Mouse (Mus musculus): Measurements from ENCODE around the gene Elp5. TPM values are rescaled to one million over a fixed set of nuclear protein-coding genes. Genes with fewer than 3 reads are reported as not detected.
A peak's percentile ranks its signal among the peaks of the same experiment; 100 is the strongest.

The Elp5 gene
- polyA plus RNA-seq, 1 experiment from 2014 or later = 169 TPM

DNA sequence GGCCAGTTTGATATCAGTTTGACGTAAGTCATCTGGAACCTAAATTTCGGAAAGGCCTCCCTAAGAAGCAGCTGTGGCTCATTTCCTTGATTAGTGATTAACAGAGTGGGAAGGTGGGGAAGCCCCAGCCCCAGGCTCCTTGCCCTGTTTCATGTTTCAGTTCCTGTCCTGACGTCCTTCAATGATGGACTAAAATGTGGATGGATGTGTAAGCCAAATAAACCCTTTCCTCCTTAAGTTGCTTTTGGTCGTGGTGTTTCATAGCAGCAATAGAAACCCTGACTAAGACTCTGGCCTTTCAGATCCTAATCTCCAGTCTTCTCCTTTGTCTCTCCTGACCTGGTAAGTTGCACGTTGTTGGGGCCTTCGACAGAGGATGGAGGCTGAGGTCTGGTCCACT, 12.1 kb downstream of the Elp5 start:
- Histone ChIP-seq H3K27ac (no peak overlapping the region), H3K4me3 (replicated peaks; ENCODE audit: low read length) (no peak overlapping the region), H3K27me3 (ENCODE audit: control insufficient read depth, insufficient read depth, low read length) (peaks cover 36% of the 10 kb centered on the region), H3K4me1 (replicated peaks; ENCODE audit: control insufficient read depth, insufficient read depth, low read length) (0 out of 2 replicates have a peak, but pooled peaks cover 7% of the 10 kb centered on the region), H3K9ac (no peak overlapping the region), H3K36me3 (replicated peaks; ENCODE audit: control insufficient read depth, insufficient read depth) (peaks cover 70% of the 10 kb centered on the region), H3K9me3 (ENCODE audit: control insufficient read depth, low read length) (no peaks in the 10 kb centered on the region), H3K4me2 (replicated peaks) (no peak overlapping the region)
- DNase-seq (ENCODE audit: low spot score) (no peak), ATAC-seq (ENCODE audit: low FRiP score) (no peak)
- 90% methylated on average over 6 of the region's 6 CpGs for WGBS

DNA sequence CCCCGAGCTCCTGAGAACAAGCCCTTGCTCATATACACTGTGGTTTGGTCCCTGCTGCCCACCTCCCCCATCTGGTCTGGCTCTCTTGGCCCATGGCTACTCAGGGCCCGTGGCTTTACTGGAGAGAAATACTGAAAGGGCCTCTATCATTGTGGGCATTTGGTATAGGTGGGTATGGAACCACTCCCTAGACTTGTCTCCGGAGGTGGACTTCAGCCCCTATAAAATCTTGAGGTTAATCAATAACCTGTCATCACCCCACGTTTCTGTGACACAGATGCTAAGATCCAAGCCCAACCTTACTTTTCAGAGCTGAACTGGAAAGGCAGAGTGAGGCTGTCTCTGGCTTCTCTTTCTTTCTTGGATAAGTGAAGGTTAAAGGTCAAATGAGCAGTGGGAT, 13.5 kb downstream of the Elp5 start:
- no peak overlapping the region for H3K4me2 ChIP-seq (replicated peaks)
- DNase-seq (ENCODE audit: low spot score) (no peak), ATAC-seq (ENCODE audit: low FRiP score) (no peak)
- peaks cover 50% of the 10 kb centered on the region for H3K27me3 ChIP-seq (ENCODE audit: control insufficient read depth, insufficient read depth, low read length)
- no peak overlapping the region for H3K4me3 ChIP-seq (replicated peaks; ENCODE audit: low read length)
- H3K9me3 ChIP-seq (ENCODE audit: control insufficient read depth, low read length) = no peaks in the 10 kb centered on the region
- 0 out of 2 replicates have a peak, but pooled peaks cover 7% of the 10 kb centered on the region for H3K4me1 ChIP-seq (replicated peaks; ENCODE audit: control insufficient read depth, insufficient read depth, low read length)
- H3K9ac ChIP-seq = no peak overlapping the region
- H3K27ac ChIP-seq = no peak overlapping the region
- 86% methylated on average over 4 of the region's 4 CpGs for WGBS
- H3K36me3 ChIP-seq (replicated peaks; ENCODE audit: control insufficient read depth, insufficient read depth) = peaks cover 56% of the 10 kb centered on the region

DNA sequence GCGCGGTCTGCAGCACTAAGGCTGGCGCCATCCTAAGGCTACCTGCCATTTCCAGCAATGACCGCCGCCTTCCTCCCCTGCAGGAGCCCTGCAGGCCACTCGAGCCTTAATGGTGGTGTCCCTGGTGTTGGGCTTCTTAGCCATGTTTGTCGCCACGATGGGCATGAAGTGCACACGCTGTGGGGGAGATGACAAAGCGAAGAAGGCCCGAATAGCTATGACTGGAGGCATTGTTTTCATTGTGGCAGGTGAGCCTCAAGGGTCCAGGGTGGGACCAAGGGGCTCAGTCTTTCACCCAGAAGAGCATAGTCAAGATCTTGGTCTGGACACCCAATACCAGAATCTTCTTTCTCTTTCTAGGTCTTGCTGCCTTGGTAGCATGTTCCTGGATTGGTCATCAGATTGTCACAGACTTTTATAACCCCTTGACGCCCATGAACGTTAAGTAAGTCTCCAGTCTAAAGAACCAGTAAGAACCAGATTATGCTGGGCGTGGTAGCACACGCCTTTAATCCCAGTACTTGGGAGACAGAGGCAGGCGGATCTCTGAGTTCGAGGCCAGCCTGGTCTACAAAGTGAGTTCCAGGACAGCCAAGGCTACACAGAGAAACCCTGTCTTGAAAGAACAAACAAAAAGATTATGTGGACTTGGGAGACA, 15.3 kb downstream of the Elp5 start:
- Histone ChIP-seq H3K27ac (no peak overlapping the region), H3K4me2 (replicated peaks) (peak overlapping the region; percentile 42), H3K4me1 (replicated peaks; ENCODE audit: control insufficient read depth, insufficient read depth, low read length) (0 out of 2 replicates have a peak, but pooled peaks cover 7% of the 10 kb centered on the region), H3K36me3 (replicated peaks; ENCODE audit: control insufficient read depth, insufficient read depth) (peaks cover 38% of the 10 kb centered on the region), H3K9ac (peak overlapping the region; percentile 44; the same call in 1 of the 2 replicates), H3K4me3 (replicated peaks; ENCODE audit: low read length) (peak overlapping the region; percentile 16), H3K27me3 (ENCODE audit: control insufficient read depth, insufficient read depth, low read length) (peaks cover 68% of the 10 kb centered on the region), H3K9me3 (ENCODE audit: control insufficient read depth, low read length) (no peaks in the 10 kb centered on the region)
- WGBS = 41% methylated on average over 17 of the region's 17 CpGs
- DNase-seq (ENCODE audit: low spot score) = no peak
- no peak for ATAC-seq (ENCODE audit: low FRiP score)

DNA sequence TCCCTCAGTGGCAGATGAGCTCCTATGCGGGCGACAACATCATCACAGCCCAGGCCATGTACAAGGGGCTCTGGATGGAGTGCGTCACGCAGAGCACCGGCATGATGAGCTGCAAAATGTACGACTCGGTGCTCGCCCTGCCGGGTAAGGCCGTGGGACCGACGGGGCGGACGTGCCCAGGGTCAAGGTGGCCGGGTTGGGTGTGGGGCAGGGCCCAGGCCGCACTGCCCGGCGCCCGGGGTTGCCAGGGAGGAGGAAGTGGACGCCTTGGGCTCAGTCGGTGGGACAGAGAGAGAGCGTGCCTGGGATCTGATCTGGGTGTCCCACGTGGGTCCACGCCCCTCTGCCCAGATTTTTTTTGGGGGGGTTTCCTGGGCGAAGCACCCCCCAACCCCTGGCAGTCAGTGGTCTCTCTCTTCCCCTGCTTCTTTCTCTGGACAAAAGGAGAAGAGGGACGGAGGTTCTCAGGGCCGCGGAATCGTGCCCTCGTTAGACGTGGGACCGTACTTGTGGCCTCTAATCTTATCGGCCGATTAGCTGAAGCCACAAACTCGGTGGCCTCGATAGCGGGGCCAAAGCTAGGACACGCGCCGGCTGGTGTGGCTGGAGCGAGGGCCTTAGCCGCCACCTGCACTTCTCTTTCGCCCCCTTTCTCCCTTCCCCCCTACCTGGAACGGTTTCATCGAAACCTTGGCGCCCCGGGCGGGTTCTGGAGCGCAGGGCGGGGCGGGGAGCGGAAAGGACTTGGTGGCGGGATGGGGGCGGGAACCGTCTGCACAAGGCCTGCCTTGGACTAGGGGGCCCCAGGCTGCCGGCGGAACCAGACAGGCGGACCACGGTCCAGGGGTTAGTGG, 16.1 kb downstream of the Elp5 start:
- ATAC-seq (ENCODE audit: low FRiP score) (no peak), DNase-seq (ENCODE audit: low spot score) (no peak)
- Histone ChIP-seq H3K4me2 (replicated peaks) (peak overlapping the region; percentile 42), H3K27ac (no peak overlapping the region), H3K27me3 (ENCODE audit: control insufficient read depth, insufficient read depth, low read length) (peaks cover 75% of the 10 kb centered on the region), H3K4me1 (replicated peaks; ENCODE audit: control insufficient read depth, insufficient read depth, low read length) (0 out of 2 replicates have a peak, but pooled peaks cover 7% of the 10 kb centered on the region), H3K9ac (peak overlapping the region; percentile 44; the same call in 1 of the 2 replicates), H3K4me3 (replicated peaks; ENCODE audit: low read length) (peak overlapping the region; percentile 16), H3K9me3 (ENCODE audit: control insufficient read depth, low read length) (no peaks in the 10 kb centered on the region), H3K36me3 (replicated peaks; ENCODE audit: control insufficient read depth, insufficient read depth) (peaks cover 30% of the 10 kb centered on the region)
- WGBS = 3% methylated on average over 59 of the region's 59 CpGs

DNA sequence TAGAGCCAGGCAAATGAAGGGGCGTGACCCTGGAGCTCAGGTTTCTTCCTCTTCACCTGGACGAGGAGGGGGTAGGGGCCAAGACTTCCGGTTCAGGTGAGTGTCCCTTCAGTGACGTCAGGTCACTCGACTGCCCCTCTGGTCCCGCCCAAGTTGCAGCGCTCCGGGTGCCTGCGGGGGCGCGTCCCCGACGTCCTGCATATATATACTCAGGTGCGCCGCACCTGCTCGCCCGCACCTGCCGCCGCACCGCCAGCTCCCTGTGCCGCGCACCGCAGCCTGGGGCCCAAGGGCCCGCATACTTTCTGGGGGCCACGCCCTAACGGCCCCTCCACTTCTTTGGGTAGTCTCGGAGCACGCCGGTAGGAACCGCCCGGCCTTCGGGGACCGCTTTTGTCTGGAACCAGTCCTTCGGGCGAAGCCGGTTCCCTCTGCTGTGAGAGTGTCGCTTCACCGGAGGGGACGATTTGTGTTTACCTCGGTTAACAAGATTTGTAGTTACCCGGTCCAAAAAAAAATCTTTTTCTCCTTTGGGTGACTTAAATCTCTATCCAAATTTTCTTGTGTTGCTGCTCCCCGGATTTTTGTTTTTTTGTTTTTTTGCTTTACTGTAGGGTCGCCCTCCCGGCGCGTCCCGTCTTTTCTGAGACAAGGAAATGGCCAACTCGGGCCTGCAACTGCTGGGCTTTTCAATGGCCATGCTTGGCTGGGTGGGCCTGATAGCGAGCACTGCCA, 16.9 kb downstream of the Elp5 start:
- H3K9me3 ChIP-seq (ENCODE audit: control insufficient read depth, low read length) = no peaks in the 10 kb centered on the region
- H3K4me1 ChIP-seq (replicated peaks; ENCODE audit: control insufficient read depth, insufficient read depth, low read length) = 0 out of 2 replicates have a peak, but pooled peaks cover 7% of the 10 kb centered on the region
- H3K4me3 ChIP-seq (replicated peaks; ENCODE audit: low read length) = no peak overlapping the region; the same call in none of the 2 replicates
- no peak for DNase-seq (ENCODE audit: low spot score)
- ATAC-seq (ENCODE audit: low FRiP score) = no peak
- no peak overlapping the region for H3K9ac ChIP-seq
- H3K27me3 ChIP-seq (ENCODE audit: control insufficient read depth, insufficient read depth, low read length) = peaks cover 78% of the 10 kb centered on the region
- WGBS = 3% methylated on average over 49 of the region's 49 CpGs
- H3K4me2 ChIP-seq (replicated peaks) = no peak overlapping the region
- H3K36me3 ChIP-seq (replicated peaks; ENCODE audit: control insufficient read depth, insufficient read depth) = peaks cover 25% of the 10 kb centered on the region
- H3K27ac ChIP-seq = no peak overlapping the region

DNA sequence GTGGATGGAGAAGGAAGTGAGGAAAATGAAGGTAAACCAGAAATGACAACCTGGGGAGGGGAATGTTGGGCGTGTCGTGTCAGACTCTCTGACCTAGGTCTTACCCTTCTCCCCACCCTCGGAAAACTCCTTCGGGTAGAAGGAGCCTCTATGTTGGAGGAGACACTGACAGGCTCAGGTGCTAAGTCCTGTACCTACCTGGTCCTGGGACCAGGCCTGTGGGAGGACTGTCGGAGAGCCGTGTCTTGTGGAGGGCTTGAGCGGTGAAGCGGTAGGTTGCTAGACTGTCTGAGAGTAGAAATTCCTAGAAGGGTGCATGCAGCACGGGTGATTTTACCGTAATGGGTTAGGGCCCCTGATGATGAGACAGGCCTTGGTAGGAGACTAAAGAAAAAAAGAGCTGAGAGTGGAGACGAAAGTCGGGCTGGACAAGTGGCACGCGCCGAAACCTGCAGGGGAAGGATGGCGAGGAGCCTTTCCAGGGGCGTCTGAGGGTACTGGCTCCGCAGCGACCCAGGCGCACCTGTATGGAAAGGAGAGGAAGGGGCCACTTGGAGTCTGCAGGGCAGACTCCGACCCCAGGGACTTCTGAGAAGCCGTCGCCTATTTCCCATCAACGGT, 17.6 kb downstream of the Elp5 start, which contains the start of gene Cldn7:
Gene Cldn7 (plus strand): TSS at position 130 of the 621 bp plus-strand sequence.
- Histone ChIP-seq H3K27ac (no peak within 1 kb of the TSS), H3K4me3 (replicated peaks; ENCODE audit: low read length) (no peak within 1 kb of the TSS; the same call in 1 of the 2 replicates), H3K27me3 (ENCODE audit: control insufficient read depth, insufficient read depth, low read length) (peaks cover 78% of the 10 kb centered on the region), H3K9me3 (ENCODE audit: control insufficient read depth, low read length) (no peaks in the 10 kb centered on the region), H3K36me3 (replicated peaks; ENCODE audit: control insufficient read depth, insufficient read depth) (peaks cover 19% of the 10 kb centered on the region), H3K4me1 (replicated peaks; ENCODE audit: control insufficient read depth, insufficient read depth, low read length) (0 out of 2 replicates have a peak, but pooled peaks cover 7% of the 10 kb centered on the region), H3K4me2 (replicated peaks) (no peak within 1 kb of the TSS), H3K9ac (no peak within 1 kb of the TSS)
- DNase-seq (ENCODE audit: low spot score) = no peak
- no peak for ATAC-seq (ENCODE audit: low FRiP score)
- 12% methylated on average over 24 of the region's 24 CpGs for WGBS

DNA sequence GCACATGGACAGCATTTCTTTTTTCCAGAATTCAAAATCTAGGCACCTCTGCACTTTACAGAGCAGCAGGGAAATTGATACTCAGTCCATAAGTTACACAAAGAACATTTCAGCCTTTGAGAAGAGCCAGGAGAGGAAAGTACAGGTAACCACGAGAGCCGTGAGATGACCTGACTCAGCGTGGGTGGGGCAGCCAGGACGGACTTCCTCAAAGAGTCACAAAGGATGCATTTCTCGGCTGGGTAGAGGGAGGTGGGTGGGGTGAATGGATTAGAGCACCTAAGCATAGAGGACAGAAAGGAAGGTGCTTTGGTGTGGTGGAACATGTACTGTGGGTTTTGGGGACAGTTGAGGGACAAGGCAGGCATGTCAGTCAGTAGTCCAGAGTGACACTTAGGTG, 20.5 kb downstream of the Elp5 start:
- WGBS = 51% methylated on average over 5 of the region's 5 CpGs
- Histone ChIP-seq H3K4me1 (replicated peaks; ENCODE audit: control insufficient read depth, insufficient read depth, low read length) (0 out of 2 replicates have a peak, but pooled peaks cover 7% of the 10 kb centered on the region), H3K36me3 (replicated peaks; ENCODE audit: control insufficient read depth, insufficient read depth) (no peaks in the 10 kb centered on the region), H3K9me3 (ENCODE audit: control insufficient read depth, low read length) (no peaks in the 10 kb centered on the region), H3K9ac (no peak overlapping the region), H3K27ac (no peak overlapping the region), H3K27me3 (ENCODE audit: control insufficient read depth, insufficient read depth, low read length) (peaks cover 58% of the 10 kb centered on the region), H3K4me3 (replicated peaks; ENCODE audit: low read length) (no peak overlapping the region), H3K4me2 (replicated peaks) (no peak overlapping the region)
- ATAC-seq (ENCODE audit: low FRiP score) (no peak), DNase-seq (ENCODE audit: low spot score) (no peak)

DNA sequence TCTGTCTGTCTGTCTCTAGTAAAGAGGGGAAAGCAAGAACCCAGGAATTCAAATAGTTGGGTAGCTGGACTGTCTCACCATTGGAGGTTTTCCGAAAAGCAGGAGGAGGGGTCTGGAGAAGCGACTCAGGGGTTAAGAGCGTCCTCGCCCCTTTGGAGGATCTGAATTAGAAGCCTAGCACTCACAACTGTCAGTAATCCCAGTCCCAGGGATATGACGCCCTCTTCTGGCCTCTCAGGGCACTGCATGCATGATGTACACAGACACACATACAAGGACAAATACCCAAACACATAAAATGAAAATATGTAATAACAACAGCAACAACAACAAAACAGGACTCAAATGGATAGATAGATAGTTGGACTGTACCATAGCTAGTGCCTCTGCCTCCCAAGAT, 21.7 kb downstream of the Elp5 start:
- Histone ChIP-seq H3K27me3 (ENCODE audit: control insufficient read depth, insufficient read depth, low read length) (peaks cover 46% of the 10 kb centered on the region), H3K4me1 (replicated peaks; ENCODE audit: control insufficient read depth, insufficient read depth, low read length) (0 out of 2 replicates have a peak, but pooled peaks cover 2% of the 10 kb centered on the region), H3K36me3 (replicated peaks; ENCODE audit: control insufficient read depth, insufficient read depth) (no peaks in the 10 kb centered on the region), H3K4me3 (replicated peaks; ENCODE audit: low read length) (no peak overlapping the region), H3K4me2 (replicated peaks) (no peak overlapping the region), H3K27ac (no peak overlapping the region), H3K9ac (no peak overlapping the region), H3K9me3 (ENCODE audit: control insufficient read depth, low read length) (no peaks in the 10 kb centered on the region)
- 28% methylated on average over 5 of the region's 5 CpGs for WGBS
- ATAC-seq (ENCODE audit: low FRiP score) (no peak), DNase-seq (ENCODE audit: low spot score) (no peak)

All from hindbrain, embryonic 14.5 days (tissue).